Mouse (Mus musculus): ENCODE measurements around the gene Cwc27. TPM values are rescaled to one million over a fixed set of nuclear protein-coding genes. Genes with fewer than 3 reads are reported as not detected.

The Cwc27 gene
- 25.2 TPM for polyA plus RNA-seq (2014; fragmentation: Illumina TruSeq; extraction: RNeasy Lipid Tissue Mini Kit (QIAGEN cat#74804); ENCODE audit: low read depth, low replicate concordance)

DNA sequence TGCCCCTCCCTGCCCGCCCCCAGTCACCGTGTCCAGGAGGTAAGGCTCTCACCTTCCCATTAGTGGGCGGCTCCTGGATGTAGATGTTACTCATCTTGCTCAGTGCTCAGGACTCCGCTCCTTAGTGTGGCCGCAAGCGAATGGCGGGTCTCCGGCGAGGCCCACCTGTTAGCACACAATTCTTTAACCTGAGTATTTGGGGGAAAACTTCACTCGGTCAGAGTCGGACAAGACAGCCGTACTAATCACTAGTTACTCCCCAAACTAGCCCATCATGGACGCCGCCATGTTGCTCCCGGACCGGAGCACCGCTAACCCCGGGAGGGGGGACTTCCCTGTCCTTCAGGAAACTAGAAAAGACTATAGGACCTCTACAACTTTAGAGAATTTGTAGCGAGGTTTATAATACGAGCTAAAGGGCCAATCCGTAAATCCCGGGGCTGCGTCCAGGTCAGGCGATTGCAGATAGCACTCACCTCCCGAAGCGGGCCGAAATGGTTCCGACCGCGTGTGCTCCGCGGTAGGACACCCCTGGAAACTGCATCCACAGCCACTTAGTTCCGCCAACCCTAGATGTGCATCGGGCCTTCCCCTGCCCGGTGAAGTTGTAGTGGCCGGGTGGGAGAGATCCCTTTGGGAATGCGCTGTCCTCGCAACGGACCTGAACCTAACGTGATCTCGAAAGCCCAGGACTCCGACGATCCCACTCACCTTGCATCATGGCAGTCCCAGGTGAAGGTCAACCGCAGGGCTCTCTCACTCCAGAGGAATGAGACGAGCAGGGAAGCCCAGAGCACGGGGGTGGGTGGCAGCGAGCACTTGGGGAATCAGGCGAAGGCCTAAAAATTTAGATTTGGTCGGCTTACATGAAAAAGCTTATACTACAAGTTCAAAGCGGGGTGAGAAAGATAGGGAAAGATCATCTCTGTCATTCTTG lies at the start of gene Cwc27:
Gene Cwc27 (minus strand): TSS at position 508 of the 937 bp plus-strand sequence.

DNA sequence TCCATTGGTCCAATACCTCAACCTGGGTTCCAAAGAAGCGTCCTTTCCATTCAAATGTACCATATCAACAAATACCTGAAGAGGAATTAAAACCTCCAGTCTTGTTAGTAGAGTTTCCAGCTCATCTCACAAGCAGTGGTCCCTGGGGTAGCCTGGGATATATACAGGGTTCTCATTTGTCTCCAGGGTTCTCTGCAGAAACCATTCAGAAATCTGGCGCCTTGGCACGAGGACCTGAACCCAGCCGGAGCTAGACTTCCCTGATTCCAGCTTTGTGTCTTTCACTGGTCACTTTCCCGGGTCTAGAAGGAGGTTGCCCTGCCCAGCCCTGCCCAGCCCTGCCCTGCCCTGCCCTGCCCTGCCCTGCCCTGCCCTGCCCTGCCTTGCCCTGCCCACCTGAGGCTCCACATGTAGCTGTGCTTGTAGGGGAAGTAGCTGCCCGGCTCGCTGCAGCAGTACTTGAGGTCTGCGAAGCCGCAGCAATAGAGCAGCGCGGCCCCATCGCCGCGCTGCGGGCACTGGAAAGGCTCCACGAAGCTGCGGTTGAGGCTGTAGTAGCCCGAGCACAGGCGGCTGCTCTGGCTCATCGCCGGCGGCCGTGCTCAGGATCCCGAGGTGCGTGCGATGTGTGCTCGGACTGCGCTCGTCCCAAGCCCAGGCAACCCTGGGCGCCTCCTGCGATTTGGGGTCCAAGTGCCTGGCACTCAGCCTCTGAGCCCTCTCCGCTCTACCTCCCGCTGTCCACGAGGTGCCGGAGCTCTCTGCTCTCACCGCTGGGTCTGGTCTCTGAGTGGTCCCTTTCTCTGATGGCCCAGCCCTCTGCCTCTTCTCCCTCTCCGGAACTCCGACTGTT lies 46.4 kb upstream of the Cwc27 start, which contains the start of gene Shisal2b:
Gene Shisal2b (minus strand): TSS at position 767 of the 853 bp plus-strand sequence.

DNA sequence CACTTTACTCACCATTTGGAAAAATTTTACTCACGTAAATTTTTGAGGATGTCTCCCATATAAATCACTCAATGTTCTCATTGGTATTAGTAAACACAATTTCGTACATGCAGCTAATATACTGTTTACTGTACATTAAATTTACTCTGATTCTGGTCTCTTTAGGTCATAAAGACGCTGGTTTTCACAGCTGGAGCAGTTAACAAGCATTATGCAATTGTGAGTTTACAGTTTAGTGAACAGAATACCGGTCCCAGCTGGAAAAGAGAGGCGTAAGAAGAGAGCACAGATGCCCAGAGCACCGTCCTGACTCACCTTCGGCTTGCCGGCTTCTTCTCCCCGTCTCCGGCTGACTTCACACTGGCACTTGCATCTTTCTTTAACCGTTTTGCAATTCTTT lies 24.8 kb downstream of the Cwc27 start, which contains the start of gene Srek1ip1:
Gene Srek1ip1 (plus strand): TSS at position 301 of the 400 bp plus-strand sequence.

Other genes with a start within 250 kb of the Cwc27 start
- gene Srek1ip1, start 24.7 kb downstream of the Cwc27 start, polyA plus RNA-seq (2014; fragmentation: Illumina TruSeq; extraction: RNeasy Lipid Tissue Mini Kit (QIAGEN cat#74804); ENCODE audit: low read depth, low replicate concordance): 82.1 TPM
- not detected for gene Shisal2b, start 46.8 kb upstream of the Cwc27 start, polyA plus RNA-seq (2014; fragmentation: Illumina TruSeq; extraction: RNeasy Lipid Tissue Mini Kit (QIAGEN cat#74804); ENCODE audit: low read depth, low replicate concordance)
- gene Rgs7bp, start 237.8 kb upstream of the Cwc27 start, polyA plus RNA-seq (2014; fragmentation: Illumina TruSeq; extraction: RNeasy Lipid Tissue Mini Kit (QIAGEN cat#74804); ENCODE audit: low read depth, low replicate concordance): 2.5 TPM

Data from kidney, adult 10 weeks (tissue).